Mouse (Mus musculus) CD8-positive naive resting alpha-beta T cell, adult 2 months (primary cell): ENCODE measurements around the gene Gm20517.

Source experiments
- DNase-seq, 2 experiments: peaks; one replicate each; pipeline ENCODE4 v3.0.0; 2022; ENCODE audit warnings: low read depth in 2 of 2, low spot score in 2 of 2

The Gm20517 gene

DNA sequence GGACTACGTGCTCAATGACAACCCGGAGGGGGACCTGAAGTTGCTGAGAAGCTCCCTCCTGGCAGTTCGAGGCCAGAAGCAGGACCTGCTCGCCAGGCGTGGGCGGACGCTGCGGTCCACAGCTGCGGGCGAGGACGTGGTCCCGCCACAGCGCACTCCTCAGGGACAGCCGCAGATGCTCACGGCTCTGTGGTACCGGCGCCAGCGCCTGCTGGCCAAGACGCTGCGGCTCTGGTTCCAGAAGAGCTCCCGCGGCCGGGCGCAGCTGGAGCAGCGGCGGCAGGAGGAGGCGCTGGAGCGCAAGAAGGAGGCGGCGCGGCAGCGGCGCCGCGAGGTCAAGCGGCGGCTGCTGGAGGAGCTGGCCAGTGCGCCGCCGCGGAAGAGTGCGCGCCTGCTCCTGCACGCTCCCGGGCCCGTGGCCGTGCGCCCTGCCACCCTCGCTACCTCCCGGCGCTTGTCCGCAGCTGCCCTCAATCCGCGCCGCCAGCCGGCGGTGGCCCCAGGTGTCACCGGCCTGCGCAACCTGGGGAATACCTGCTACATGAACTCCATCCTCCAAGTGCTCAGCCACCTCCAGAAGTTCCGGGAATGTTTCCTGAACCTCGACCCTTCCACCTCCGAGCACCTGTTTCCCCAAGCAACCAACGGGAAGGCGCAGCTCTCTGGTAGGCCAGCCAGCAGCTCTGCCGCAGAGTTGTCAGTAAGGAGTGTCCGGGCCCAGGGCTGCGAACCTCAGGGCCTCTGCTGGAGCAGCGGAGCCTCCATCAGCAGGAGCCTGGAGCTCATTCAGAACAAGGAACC is 61.1 kb downstream of the Gm20517 start:
- no peak for DNase-seq

DNA sequence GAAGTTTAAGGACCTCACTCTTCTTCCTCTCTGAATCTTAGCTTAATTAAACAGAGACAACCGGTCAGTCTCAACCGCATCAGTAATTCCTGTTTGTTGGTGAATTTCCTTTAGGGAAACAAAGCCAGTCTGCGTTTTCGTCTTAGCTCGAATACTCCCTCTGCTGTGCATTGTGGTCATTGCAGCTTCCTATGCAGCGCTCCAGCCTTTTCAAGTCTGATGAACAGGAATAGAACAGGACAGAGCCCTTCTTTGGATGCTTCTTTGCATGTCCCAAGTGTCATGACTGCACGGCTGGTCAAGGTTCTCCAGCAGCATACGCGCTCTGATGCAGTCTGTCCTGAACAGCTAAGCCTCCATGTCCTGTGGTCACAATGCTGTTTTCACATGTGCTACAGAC is 65.2 kb downstream of the Gm20517 start:
- DNase-seq = peak; percentile 38 to 53

GRCm38 (mm10) chr17:47678238-47678637 is 66.8 kb downstream of the Gm20517 start:
- no peak for DNase-seq

GRCm38 (mm10) chr17:47678702-47679101 is 67.3 kb downstream of the Gm20517 start:
- no peak for DNase-seq

GRCm38 (mm10) chr17:47682836-47683235 is 71.4 kb downstream of the Gm20517 start:
- DNase-seq = no peak

- peak; percentile 86 to 88 for DNase-seq
These were observed 76.3 kb downstream of the Gm20517 start for GRCm38 (mm10) chr17:47687409-47688343.

DNA sequence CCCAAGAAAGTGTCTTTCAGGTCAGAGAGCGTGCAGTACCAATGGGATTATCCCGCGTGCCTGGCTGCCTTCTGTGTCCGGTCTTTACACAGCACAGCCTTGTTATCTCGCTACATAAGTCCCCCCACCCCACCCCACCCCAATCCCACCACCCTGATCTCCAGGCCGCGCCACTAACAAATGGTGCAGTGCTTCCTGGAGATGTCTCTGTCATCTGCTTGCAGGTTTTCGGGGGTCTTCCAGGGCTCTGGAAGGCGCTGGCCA is 76.9 kb downstream of the Gm20517 start, which contains the start of gene Tomm6:
TSS of gene Tomm6 (minus strand) at position 43 of the 264 bp plus-strand sequence.
- DNase-seq = no peak

GRCm38 (mm10) chr17:47688608-47689575 is 77.5 kb downstream of the Gm20517 start, which contains the start of gene Frs3:
Gene Frs3, plus strand, starts transcription at chr17:47689030.
- peak; percentile 30 to 36 for DNase-seq

DNA sequence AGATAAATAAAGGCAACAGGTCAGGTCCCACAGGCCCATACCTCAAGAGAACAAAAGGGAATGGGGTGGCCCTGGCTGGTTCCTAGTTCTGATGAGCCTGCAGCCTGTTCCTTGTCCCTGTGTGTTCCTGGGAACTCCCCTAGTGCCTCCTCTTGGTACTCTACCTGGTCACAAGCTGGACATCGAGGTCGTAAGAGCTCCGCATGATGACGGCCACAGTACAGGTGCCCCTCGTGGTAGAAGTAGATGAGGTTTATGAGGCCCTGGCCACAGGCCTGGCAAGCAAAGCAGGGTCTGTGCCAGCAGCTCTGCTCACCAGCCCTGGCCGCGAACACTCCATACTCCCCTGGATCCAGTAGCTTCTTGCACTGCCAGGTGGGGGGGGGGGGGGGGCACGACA is 78.5 kb downstream of the Gm20517 start:
- DNase-seq = no peak

- no peak for DNase-seq
These were observed 80.3 kb downstream of the Gm20517 start for GRCm38 (mm10) chr17:47691650-47692049.

DNA sequence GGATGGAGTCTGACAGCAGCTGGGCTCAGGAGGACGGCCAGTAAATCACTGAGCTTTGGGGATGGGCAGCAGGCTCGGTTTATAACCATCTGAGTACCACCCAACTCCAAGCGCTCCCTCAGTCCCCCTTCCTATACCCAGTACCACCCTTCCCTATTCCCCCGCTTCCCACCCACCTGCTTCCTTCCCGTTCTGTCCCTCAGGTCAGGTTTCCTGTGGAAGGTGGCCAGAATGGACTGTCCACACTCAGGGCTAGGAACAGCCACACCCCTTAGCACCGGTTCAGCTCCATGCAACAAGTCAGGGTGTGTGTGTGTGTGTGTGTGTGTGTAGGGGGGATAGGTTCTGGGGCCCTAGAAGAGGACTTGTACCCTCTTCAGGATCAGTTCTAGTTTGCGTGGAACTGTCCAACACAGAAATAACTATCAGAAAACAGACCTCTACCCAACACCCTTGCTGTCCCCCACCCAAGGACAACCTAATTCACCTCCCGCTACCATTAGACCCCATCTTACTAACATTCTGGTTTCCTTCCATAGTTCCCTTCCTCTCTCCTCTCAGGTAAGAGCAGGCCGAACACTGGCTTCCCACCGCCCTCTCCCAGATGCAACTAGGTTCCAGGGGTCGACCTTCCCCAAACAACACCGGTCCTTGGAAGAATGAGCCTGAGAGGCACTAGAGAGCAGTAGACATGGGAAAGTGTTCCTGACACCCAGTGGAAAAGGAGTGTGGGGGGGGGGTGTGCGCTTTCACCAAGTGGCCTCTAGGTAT is 82.5 kb downstream of the Gm20517 start:
- DNase-seq = no peak

- DNase-seq = no peak
These were observed 82.9 kb downstream of the Gm20517 start, which contains the start of gene Gm21981 for GRCm38 (mm10) chr17:47694442-47694502. Gene Gm21981, minus strand, starts transcription at chr17:47694455.

GRCm38 (mm10) chr17:47694503-47695336 is 83.3 kb downstream of the Gm20517 start, which contains the start of gene Prickle4:
Gene Prickle4, minus strand, starts transcription at chr17:47694736.
- DNase-seq = peak; percentile 94

GRCm38 (mm10) chr17:47695337-47695710 is 83.9 kb downstream of the Gm20517 start:
- no peak for DNase-seq

- no peak for DNase-seq
These were observed 86.8 kb downstream of the Gm20517 start for GRCm38 (mm10) chr17:47698156-47698555.

GRCm38 (mm10) chr17:47699055-47699454 is 87.7 kb downstream of the Gm20517 start:
- no peak for DNase-seq

DNA sequence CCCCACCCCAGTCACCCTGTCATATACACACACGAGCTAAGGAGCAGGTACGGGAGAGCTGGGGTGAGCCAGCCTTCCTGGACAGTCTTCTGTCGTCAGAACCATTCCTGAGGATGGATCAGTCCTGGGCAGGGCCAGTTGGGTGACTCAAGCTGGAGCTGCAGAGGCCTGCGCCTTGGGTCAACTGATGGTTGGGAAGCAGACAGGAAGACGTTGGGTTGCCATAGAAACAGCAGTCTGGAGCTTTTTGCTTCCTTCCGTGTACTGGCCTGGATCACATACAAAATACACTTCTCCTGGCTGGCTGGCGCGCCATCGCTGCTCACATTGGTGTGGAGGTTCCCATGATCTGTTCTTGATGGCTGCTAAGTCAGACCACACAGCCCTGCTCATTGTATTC is 90.4 kb downstream of the Gm20517 start:
- no peak for DNase-seq

GRCm38 (mm10) chr17:47702548-47703345 is 91.4 kb downstream of the Gm20517 start:
- DNase-seq = no peak

DNA sequence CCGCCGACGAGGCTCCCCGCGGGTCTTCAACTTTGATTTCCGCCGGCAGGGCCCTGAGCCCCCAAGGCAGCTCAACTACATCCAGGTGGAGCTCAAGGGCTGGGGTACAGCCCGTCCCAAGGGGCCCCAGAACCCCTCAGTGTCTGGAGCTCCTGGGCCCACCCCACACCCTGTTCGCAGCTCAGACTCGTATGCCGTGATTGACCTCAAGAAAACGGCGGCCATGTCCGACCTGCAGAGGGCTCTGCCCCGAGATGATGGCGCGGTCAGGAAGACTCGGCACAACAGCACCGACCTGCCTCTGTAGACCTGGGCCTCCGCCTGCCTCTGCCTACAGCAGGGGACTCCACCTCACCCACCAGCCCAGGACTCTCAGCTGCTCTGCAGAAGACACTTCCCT is 92.2 kb downstream of the Gm20517 start:
- DNase-seq = no peak
